Mouse (Mus musculus) lung, embryonic 16.5 days (tissue): Measurements from ENCODE around the gene Ak5. TPM values are rescaled to one million over a fixed set of nuclear protein-coding genes. Genes with fewer than 3 reads are reported as not detected.

Experiments used
- ATAC-seq: fragments of 200-750 bp; cut with Nextera tagmentation; 2 replicates; pipeline ENCODE4 v1.8.0; 2017; ENCODE audit warnings: low read depth, mild to moderate bottlenecking, moderate library complexity
- H3K27ac ChIP-seq: fragments of 300-500 bp; sonication (generic); 2 replicates; pipeline ENCODE4 v1.5.1; 2014; ENCODE audit warnings: mild to moderate bottlenecking, control low read depth, low read length
- H3K27me3 ChIP-seq: fragments of 300-500 bp; sonication (generic); 2 replicates; pipeline ENCODE4 v1.6.1; 2014; ENCODE audit warnings: low read depth, low read length, mixed read lengths; ENCODE audit not compliant: control insufficient read depth, insufficient read depth
- H3K36me3 ChIP-seq: fragments of 300-500 bp; sonication (generic); 2 replicates; pipeline ENCODE4 v1.6.1; 2014; ENCODE audit warnings: low read length; ENCODE audit not compliant: control insufficient read depth, insufficient read depth
- H3K4me1 ChIP-seq: fragments of 300-500 bp; sonication (generic); replicated peaks from 2 replicates; pipeline ENCODE4 v1.6.1; 2014; ENCODE audit warnings: low read length, mixed read lengths; ENCODE audit not compliant: control insufficient read depth, insufficient read depth
- H3K4me2 ChIP-seq: fragments of 300-500 bp; sonication (generic); 2 replicates; pipeline ENCODE4 v1.6.1; 2014; ENCODE audit warnings: low read depth, low read length, control low read depth
- H3K4me3 ChIP-seq: fragments of 300-500 bp; sonication (generic); 2 replicates; pipeline ENCODE4 v1.5.1; 2014; ENCODE audit warnings: mild to moderate bottlenecking, low read length, control low read depth
- H3K9ac ChIP-seq: fragments of 300-500 bp; sonication (generic); 2 replicates; pipeline ENCODE4 v1.6.1; 2014; ENCODE audit warnings: low read length, control low read depth
- H3K9me3 ChIP-seq: fragments of 300-500 bp; sonication (generic); 2 replicates; pipeline ENCODE4 v1.6.1; 2016; ENCODE audit warnings: low read length; ENCODE audit not compliant: control insufficient read depth
- WGBS: fragments of 180-500 bp; shearing (Covaris S2); extraction: QIAGEN DNeasy Blood & Tissue Kit; methylation state at CpG from one replicate; pipeline ENCODE4 v1.1.7; 2014; 5-methylcytosine and 5-hydroxymethylcytosine counted together
- polyA plus RNA-seq: library from polyadenylated mRNA; unstranded; fragments of >200 nt; fragmentation: Nextera tagmentation; extraction: Ambion mirVana; gene quantifications from 2 replicates; pipeline ENCODE4 v1.2.1, GENCODE M21; 2015

Gene Ak5
- polyA plus RNA-seq, 1 experiment from 2014 or later, result 2.3 TPM

- no peak overlapping the region for H3K4me2 ChIP-seq
- no peak overlapping the region for H3K9ac ChIP-seq
- H3K4me1 ChIP-seq, result no peaks in the 10 kb centered on the region
- H3K27me3 ChIP-seq, result no peaks in the 10 kb centered on the region
- no peak for ATAC-seq
- no peak overlapping the region for H3K27ac ChIP-seq
- H3K4me3 ChIP-seq, result no peak overlapping the region
- H3K36me3 ChIP-seq, result no peaks in the 10 kb centered on the region
- H3K9me3 ChIP-seq, result no peaks in the 10 kb centered on the region
- 47% methylated on average over 8 of the region's 8 CpGs for WGBS
Measured at GRCm38 (mm10) chr3:152699261-152699660, 31.1 kb upstream of the Ak5 start.

- WGBS, result 82% methylated on average over 5 of the region's 5 CpGs
- no peak for ATAC-seq
Measured at GRCm38 (mm10) chr3:152698017-152698416, 29.9 kb upstream of the Ak5 start.

GRCm38 (mm10) chr3:152694950-152695349 is 26.8 kb upstream of the Ak5 start:
- H3K27ac ChIP-seq, result no peak overlapping the region
- H3K4me3 ChIP-seq, result no peak overlapping the region
- H3K36me3 ChIP-seq, result no peaks in the 10 kb centered on the region
- no peak overlapping the region for H3K4me2 ChIP-seq
- no peaks in the 10 kb centered on the region for H3K4me1 ChIP-seq
- ATAC-seq, result no peak
- H3K9ac ChIP-seq, result no peak overlapping the region
- no peaks in the 10 kb centered on the region for H3K27me3 ChIP-seq
- no peaks in the 10 kb centered on the region for H3K9me3 ChIP-seq
- WGBS, result 89% methylated on average over 3 of the region's 3 CpGs

More at GRCm38 (mm10) chr3:152698017-152698416, 29.9 kb upstream of the Ak5 start:
- H3K9me3 ChIP-seq, result no peaks in the 10 kb centered on the region
- H3K4me3 ChIP-seq, result no peak overlapping the region
- H3K4me2 ChIP-seq, result no peak overlapping the region
- no peaks in the 10 kb centered on the region for H3K36me3 ChIP-seq
- H3K9ac ChIP-seq, result no peak overlapping the region
- no peaks in the 10 kb centered on the region for H3K4me1 ChIP-seq
- H3K27ac ChIP-seq, result no peak overlapping the region
- no peaks in the 10 kb centered on the region for H3K27me3 ChIP-seq

GRCm38 (mm10) chr3:152689105-152689504 is 20.9 kb upstream of the Ak5 start:
- H3K27ac ChIP-seq, result no peak overlapping the region
- H3K9me3 ChIP-seq, result no peaks in the 10 kb centered on the region
- H3K9ac ChIP-seq, result no peak overlapping the region
- 65% methylated on average over 9 of the region's 9 CpGs for WGBS
- H3K36me3 ChIP-seq, result no peaks in the 10 kb centered on the region
- H3K4me2 ChIP-seq, result no peak overlapping the region
- no peak overlapping the region for H3K4me3 ChIP-seq
- H3K27me3 ChIP-seq, result no peaks in the 10 kb centered on the region
- no peaks in the 10 kb centered on the region for H3K4me1 ChIP-seq
- no peak for ATAC-seq

- Histone ChIP-seq H3K27me3 (no peaks in the 10 kb centered on the region), H3K4me2 (no peak overlapping the region), H3K4me3 (no peak overlapping the region), H3K9me3 (no peaks in the 10 kb centered on the region), H3K36me3 (no peaks in the 10 kb centered on the region), H3K27ac (no peak overlapping the region), H3K9ac (no peak overlapping the region), H3K4me1 (no peaks in the 10 kb centered on the region)
- 59% methylated on average over 5 of the region's 5 CpGs for WGBS
- ATAC-seq, result no peak
Measured at GRCm38 (mm10) chr3:152688532-152688931, 20.4 kb upstream of the Ak5 start.

GRCm38 (mm10) chr3:152674663-152675062 is 6.5 kb upstream of the Ak5 start:
- H3K4me2 ChIP-seq, result no peak overlapping the region
- no peak overlapping the region for H3K27ac ChIP-seq
- no peak overlapping the region for H3K9ac ChIP-seq
- no peaks in the 10 kb centered on the region; the same call in 1 of the 2 replicates for H3K4me1 ChIP-seq
- H3K36me3 ChIP-seq, result no peaks in the 10 kb centered on the region
- no peak overlapping the region for H3K4me3 ChIP-seq
- WGBS, result 62% methylated on average over 6 of the region's 6 CpGs
- no peak for ATAC-seq
- H3K27me3 ChIP-seq, result no peaks in the 10 kb centered on the region
- no peaks in the 10 kb centered on the region for H3K9me3 ChIP-seq

- Histone ChIP-seq H3K4me3 (no peak overlapping the region), H3K4me1 (peaks cover 5% of the 10 kb centered on the region), H3K27ac (no peak overlapping the region), H3K9me3 (no peaks in the 10 kb centered on the region), H3K4me2 (no peak overlapping the region), H3K36me3 (no peaks in the 10 kb centered on the region), H3K9ac (no peak overlapping the region), H3K27me3 (peaks cover 24% of the 10 kb centered on the region)
- whole genome bisulfite sequencing, result 42% methylated on average over 3 of the region's 3 CpGs
- ATAC-seq, result peak; percentile 51
Measured at GRCm38 (mm10) chr3:152669783-152670182, 1.6 kb upstream of the Ak5 start.

GRCm38 (mm10) chr3:152668793-152669192 is 633 bp upstream of the Ak5 start:
- Histone ChIP-seq H3K9ac (no peak overlapping the region), H3K36me3 (no peaks in the 10 kb centered on the region), H3K4me2 (no peak overlapping the region), H3K4me1 (peaks cover 5% of the 10 kb centered on the region), H3K4me3 (no peak overlapping the region), H3K27me3 (peaks cover 24% of the 10 kb centered on the region), H3K27ac (no peak overlapping the region), H3K9me3 (no peaks in the 10 kb centered on the region)
- WGBS, result 82% methylated on average over 2 of the region's 2 CpGs
- no peak for ATAC-seq

- Histone ChIP-seq H3K4me2 (peak overlapping the region; percentile 95), H3K4me3 (peak overlapping the region; percentile 52), H3K9ac (peak overlapping the region; percentile 58), H3K27ac (no peak overlapping the region), H3K4me1 (peaks cover 5% of the 10 kb centered on the region), H3K9me3 (no peaks in the 10 kb centered on the region), H3K36me3 (no peaks in the 10 kb centered on the region), H3K27me3 (peaks cover 24% of the 10 kb centered on the region)
- 0% methylated on average over 50 of the region's 82 CpGs for WGBS
- peak; percentile 76 for ATAC-seq
Measured at GRCm38 (mm10) chr3:152667356-152668211, 576 bp downstream of the Ak5 start.
